ENCODE assay signal across 8 mouse cellular contexts in genomic region chr19:60790551-60791161, GRCm38 (mm10). TPM values are rescaled to one million over a fixed set of nuclear protein-coding genes. Genes with fewer than 3 reads are reported as not detected.
A peak's percentile ranks its signal among the peaks of the same experiment; 100 is the strongest.
DNase-seq lines count a peak whose midpoint lies in the region; ATAC-seq and TF ChIP-seq lines count a peak whose summit lies in the region.

Gene Eif3a (minus strand): TSS chr19:60790658.

- TF ChIP-seq CTCF in gastrocnemius, adult 2 months (IDR thresholded peaks at IDR 0.05): no peak
- no peak; the same call in 1 of the 2 replicates for TF ChIP-seq CTCF in hindbrain, postnatal 0 days (IDR thresholded peaks at IDR 0.05; ENCODE audit: low read depth)
- no peak; the same call in 1 of the 2 replicates for TF ChIP-seq CTCF in left cerebral cortex, adult 2 months (IDR thresholded peaks at IDR 0.05)

- ATAC-seq in hindbrain, postnatal 0 days: peak; percentile 98
- peak; percentile 81 for ATAC-seq in megakaryocyte, adult 5-6 weeks (ENCODE audit: poor library complexity, severe bottlenecking)

- intact Hi-C loops in gastrocnemius, adult 2 months (cut with DNase I): loop anchor here (2.0 kb wide), 1 partner anchor 20 kb away; the partner anchor contains the start of gene Fam45a
- intact Hi-C loops in left cerebral cortex, adult 2 months (cut with DNase I): loop anchor here (1.0 to 2.0 kb wide), 2 partner anchors 21 to 70 kb away; partner anchors contain the start of genes Fam45a and Sfxn4

- H3K9me3 ChIP-seq in hindbrain, postnatal 0 days (ENCODE audit: low read length): no peaks in the 10 kb centered on the region

- H3K27me3 ChIP-seq in hindbrain, postnatal 0 days (ENCODE audit: insufficient read depth, low read length): no peaks in the 10 kb centered on the region

- 2% methylated on average over 57 of the region's 57 CpGs for WGBS in hindbrain, postnatal 0 days

- H3K4me1 ChIP-seq in hindbrain, postnatal 0 days (ENCODE audit: insufficient read depth, low read length): peaks cover 4% of the 10 kb centered on the region; the same call in 1 of the 2 replicates

- peak within 1 kb of the TSS; percentile 60 for H3K4me2 ChIP-seq in hindbrain, postnatal 0 days (ENCODE audit: low read depth, low read length)

- peak within 1 kb of the TSS; percentile 98 for H3K27ac ChIP-seq in gastrocnemius, adult 2 months
- H3K27ac ChIP-seq in hindbrain, postnatal 0 days: peak within 1 kb of the TSS; percentile 99
- H3K27ac ChIP-seq in left cerebral cortex, adult 2 months: peak within 1 kb of the TSS; percentile 100

- peak within 1 kb of the TSS; percentile 80 for H3K4me3 ChIP-seq in gastrocnemius, adult 2 months
- peak within 1 kb of the TSS; percentile 98 for H3K4me3 ChIP-seq in hindbrain, postnatal 0 days (ENCODE audit: low read length)
- H3K4me3 ChIP-seq in left cerebral cortex, adult 2 months: peak within 1 kb of the TSS; percentile 99

- peak; percentile 88 for DNase-seq in WW6 (ENCODE audit: low read depth, low spot score)
- DNase-seq in cerebellum, postnatal 4 days (ENCODE audit: low spot score in 2 of 2): peak; percentile 88 to 94
- DNase-seq in gastrocnemius, adult 2 months: peak; percentile 97
- peak; percentile 98 for DNase-seq in hindbrain, postnatal 0 days (ENCODE audit: low spot score)
- peak; percentile 96 for DNase-seq in left cerebral cortex, adult 2 months (ENCODE audit: extremely low spot score in 1 of 2, low spot score in 2 of 2)
- DNase-seq in right cerebral cortex, adult 2 months (ENCODE audit: low spot score in 2 of 2): peak; percentile 93
- peak; percentile 95 for DNase-seq in urinary bladder, postnatal 14 days (ENCODE audit: low spot score)

- peak within 1 kb of the TSS; percentile 100 for H3K9ac ChIP-seq in hindbrain, postnatal 0 days (replicated peaks; ENCODE audit: low read length)

- H3K36me3 ChIP-seq in hindbrain, postnatal 0 days (ENCODE audit: insufficient read depth, low read length): no peaks in the 10 kb centered on the region

RNA-seq across cellular contexts. Expression of gene Eif3a, which starts in this region (rescaled TPM):
- total RNA-seq in gastrocnemius, adult 2 months (2021): 100 to 1,000 TPM in 1 of 2 experiments, 10 to 100 TPM in 1; 91.5 to 101 TPM
- 68.4 and 78.6 TPM in 2 replicates for total RNA-seq in hindbrain, postnatal 0 days (2014; rRNA removed)
- polyA plus RNA-seq in hindbrain, postnatal 0 days (2015; fragmentation: Nextera tagmentation; extraction: Ambion mirVana): 89.8 and 95.5 TPM in 2 replicates
- 10 to 100 TPM; 89.5 to 96.3 TPM for total RNA-seq in left cerebral cortex, adult 2 months (2021)
- 152 and 154 TPM in 2 replicates for total RNA-seq in megakaryocyte, adult 5-6 weeks (2015)
- total RNA-seq in megakaryocyte, adult 5-6 weeks (2017): 194 and 226 TPM in 2 replicates

Comparison
In these comparisons a context has a peak if more than half of its experiments do, and no peak if none do; other contexts are left out.
1. Peak in every context shown above with its lines: DNase-seq, ATAC-seq, H3K4me3 ChIP-seq and H3K27ac ChIP-seq.